Mouse (Mus musculus) ovary, postnatal 14 days (tissue): ENCODE results near the gene H2-DMb2.

Experiments
- DNase-seq: peaks from one replicate; pipeline ENCODE4 v3.0.0; 2022; ENCODE audit warnings: low spot score

Gene H2-DMb2

GRCm38 (mm10) chr17:34179913-34180859 is 37.1 kb downstream of the H2-DMb2 start:
- DNase-seq: no peak

- no peak for DNase-seq
These were observed 40.6 kb downstream of the H2-DMb2 start for GRCm38 (mm10) chr17:34183564-34184219.

- no peak for DNase-seq
These were observed 42.4 kb downstream of the H2-DMb2 start for GRCm38 (mm10) chr17:34185526-34185925.

- no peak for DNase-seq
These were observed 43.8 kb downstream of the H2-DMb2 start for GRCm38 (mm10) chr17:34186885-34187260.

GRCm38 (mm10) chr17:34187261-34187916 is 44.3 kb downstream of the H2-DMb2 start, which contains the start of the genes Tap1 and Psmb9:
Tap1 (plus strand) TSS chr17:34187553.
Psmb9 (minus strand) TSS chr17:34187764.
- DNase-seq: peak; percentile 98

GRCm38 (mm10) chr17:34188010-34188409 is 44.9 kb downstream of the H2-DMb2 start:
- no peak for DNase-seq

- DNase-seq: no peak
These were observed 45.9 kb downstream of the H2-DMb2 start for GRCm38 (mm10) chr17:34188986-34189385.

GRCm38 (mm10) chr17:34192852-34193251 is 49.7 kb downstream of the H2-DMb2 start:
- no peak for DNase-seq

- no peak for DNase-seq
These were observed 50.4 kb downstream of the H2-DMb2 start for GRCm38 (mm10) chr17:34193468-34193867.

- no peak for DNase-seq
These were observed 51.6 kb downstream of the H2-DMb2 start for GRCm38 (mm10) chr17:34194723-34195122.

- DNase-seq: no peak
These were observed 53.4 kb downstream of the H2-DMb2 start for GRCm38 (mm10) chr17:34196491-34196890.

GRCm38 (mm10) chr17:34196941-34197894 is 54.1 kb downstream of the H2-DMb2 start, which contains the start of gene Psmb8:
Psmb8 (plus strand) TSS chr17:34197721.
- peak; percentile 91 for DNase-seq

- no peak for DNase-seq
These were observed 54.9 kb downstream of the H2-DMb2 start for GRCm38 (mm10) chr17:34197904-34198520.

- no peak for DNase-seq
These were observed 55.4 kb downstream of the H2-DMb2 start for GRCm38 (mm10) chr17:34198521-34198912.

GRCm38 (mm10) chr17:34199050-34199619 is 56.0 kb downstream of the H2-DMb2 start:
- no peak for DNase-seq

- no peak for DNase-seq
These were observed 56.9 kb downstream of the H2-DMb2 start for GRCm38 (mm10) chr17:34200047-34200446.

- DNase-seq: no peak
These were observed 57.8 kb downstream of the H2-DMb2 start for GRCm38 (mm10) chr17:34200772-34201505.
